Mouse (Mus musculus) C2C12 (cell line): ENCODE results near the gene Robo1.

Experiments
- CTCF ChIP-seq: IDR thresholded peaks from one replicate; pipeline ENCODE4 v1.5.1; 2011; ENCODE audit not compliant: control insufficient read depth, insufficient read depth, insufficient read length
- MAX ChIP-seq: IDR thresholded peaks from one replicate; pipeline ENCODE4 v1.6.1; 2011; ENCODE audit warnings: mild to moderate bottlenecking, control low read depth
- MYOG ChIP-seq: IDR thresholded peaks from one replicate; pipeline ENCODE4 v1.6.1; 2011; ENCODE audit not compliant: control insufficient read depth, insufficient read length; ENCODE audit errors: extremely low read depth
- USF1 ChIP-seq: IDR thresholded peaks from one replicate; pipeline ENCODE4 v1.6.1; 2011; ENCODE audit warnings: low read depth, mild to moderate bottlenecking, control low read depth, moderate library complexity

- TF ChIP-seq CTCF (no peak), MAX (no peak), MYOG (no peak), USF1 (no peak)
These were observed 397.7 kb downstream of the Robo1 start for GRCm38 (mm10) chr16:72705851-72706250.
